Mouse (Mus musculus) spleen, adult 2 months (tissue): ENCODE measurements around the gene Agxt.

Experiments
- CTCF ChIP-seq: fragments of 200-500 bp; IDR thresholded peaks from 2 replicates; pipeline ENCODE4 v1.5.1; 2011; ENCODE audit warnings: mild to moderate bottlenecking, inconsistent platforms; ENCODE audit not compliant: insufficient read depth, insufficient read length, insufficient replicate concordance; ENCODE audit errors: extremely low read depth
- POLR2A ChIP-seq: fragments of 200-500 bp; IDR thresholded peaks from 2 replicates; pipeline ENCODE4 v1.6.1; 2011; ENCODE audit warnings: low read depth, low read length, inconsistent platforms

GRCm38 (mm10) chr1:93162588-93162987 is 27.5 kb downstream of the Agxt start:
- no peak for TF ChIP-seq POLR2A
- no peak for TF ChIP-seq CTCF
